Mouse (Mus musculus) liver (tissue): ENCODE data around the gene Vnn3.

ENCODE experiments used
- DNase-seq: peaks from one replicate; pipeline ENCODE4 v3.0.0-alpha.2; 2020; ENCODE audit warnings: mixed read lengths

Gene Vnn3

GRCm38 (mm10) chr10:23894601-23895349, 43.5 kb downstream of the Vnn3 start, which contains the start of gene Vnn1:
Vnn1 (plus strand) TSS chr10:23894688.
- no peak for DNase-seq

GRCm38 (mm10) chr10:23895376-23895775, 44.1 kb downstream of the Vnn3 start:
- DNase-seq: no peak

GRCm38 (mm10) chr10:23901119-23901518, 49.9 kb downstream of the Vnn3 start:
- DNase-seq: no peak

DNA sequence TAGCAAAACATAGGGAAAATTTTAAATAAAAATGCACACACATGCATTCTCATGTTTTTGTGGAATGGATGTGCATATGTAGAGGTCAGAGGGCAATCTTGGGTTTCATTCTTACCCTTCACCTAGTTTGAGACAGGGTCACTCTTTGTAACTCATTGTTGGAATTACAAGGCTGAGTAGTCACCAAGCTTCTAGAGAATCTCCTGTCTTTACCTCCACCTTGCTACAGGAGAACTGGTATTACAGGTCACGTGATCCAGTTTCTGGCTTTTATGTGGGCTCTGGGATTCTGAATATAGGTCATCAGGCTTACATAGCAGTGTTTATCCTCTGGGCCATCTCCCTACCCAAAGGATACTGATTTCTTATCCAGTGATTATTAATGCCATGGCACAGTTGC, 54.4 kb downstream of the Vnn3 start:
- DNase-seq: no peak
